Mouse (Mus musculus) lung, adult 2 months (tissue): ENCODE measurements around the gene Inpp4b.

Experiments
- CTCF ChIP-seq: fragments of 200-500 bp; IDR thresholded peaks from 2 replicates; pipeline ENCODE4 v1.5.1; 2011; ENCODE audit warnings: mild to moderate bottlenecking, low read length, control low read depth; ENCODE audit not compliant: insufficient read depth
- POLR2A ChIP-seq: fragments of 200-500 bp; IDR thresholded peaks from 2 replicates; pipeline ENCODE4 v1.6.1; 2011; ENCODE audit warnings: low read depth, mild to moderate bottlenecking, control low read depth, low read length, borderline replicate concordance; ENCODE audit errors: extremely low read depth

GRCm38 (mm10) chr8:81599209-81599608 lies 256.9 kb downstream of the Inpp4b start:
- TF ChIP-seq POLR2A = no peak
- TF ChIP-seq CTCF = no peak
